Mouse (Mus musculus) thymus, adult 2 months (tissue): ENCODE data around the gene Carf. TPM values are rescaled to one million over a fixed set of nuclear protein-coding genes. Genes with fewer than 3 reads are reported as not detected.
"Not testable (repeated sequence)": the region's sequence is repeated elsewhere in the genome, so short reads cannot be mapped to it uniquely, and the experiment has no call there.

Experiments
- DNase-seq: peaks from one replicate; pipeline ENCODE4 v3.0.0; 2021
- H3K27ac ChIP-seq: fragments of 200-500 bp; 2 replicates; pipeline ENCODE4 v1.5.1; 2012; ENCODE audit warnings: low read length, control low read depth; ENCODE audit not compliant: control insufficient read depth, insufficient read depth
- H3K27me3 ChIP-seq: fragments of 200-500 bp; 2 replicates; pipeline ENCODE4 v1.6.1; 2012; ENCODE audit warnings: mild to moderate bottlenecking, low read length, moderate library complexity, mixed read lengths; ENCODE audit not compliant: control insufficient read depth, insufficient read depth
- H3K36me3 ChIP-seq: fragments of 200-500 bp; 2 replicates; pipeline ENCODE4 v1.6.1; 2012; ENCODE audit warnings: mild to moderate bottlenecking, low read length, moderate library complexity; ENCODE audit not compliant: control insufficient read depth, insufficient read depth
- H3K4me1 ChIP-seq: fragments of 200-500 bp; replicated peaks from 2 replicates; pipeline ENCODE4 v1.6.1; 2012; ENCODE audit warnings: low read length; ENCODE audit not compliant: control insufficient read depth, insufficient read depth
- H3K4me3 ChIP-seq: fragments of 200-500 bp; 2 replicates; pipeline ENCODE4 v1.5.1; 2012; ENCODE audit warnings: mild to moderate bottlenecking, low read length, control low read depth, moderate library complexity; ENCODE audit not compliant: control insufficient read depth, insufficient read depth
- CTCF ChIP-seq: fragments of 200-500 bp; IDR thresholded peaks from 2 replicates; pipeline ENCODE4 v1.5.1; 2012; ENCODE audit warnings: mild to moderate bottlenecking, control low read depth, low read length, moderate library complexity, borderline replicate concordance; ENCODE audit not compliant: control insufficient read depth, poor library complexity, insufficient read depth; ENCODE audit errors: extremely low read depth
- POLR2A ChIP-seq: fragments of 200-500 bp; IDR thresholded peaks from 2 replicates; pipeline ENCODE4 v1.6.1; 2012; ENCODE audit warnings: mild to moderate bottlenecking, low read length, control low read depth, moderate library complexity; ENCODE audit not compliant: control insufficient read depth, poor library complexity, insufficient read depth; ENCODE audit errors: extremely low read depth
- WGBS: fragments of 180-500 bp; shearing (Covaris S2); methylation state at CpG from one replicate; pipeline ENCODE4 v1.1.7; 2018; 5-methylcytosine and 5-hydroxymethylcytosine counted together
- polyA plus RNA-seq: library from polyadenylated mRNA; depleted of rRNA; stranded (reverse); fragments of >200 nt; gene quantifications from 2 replicates; pipeline ENCODE4 v1.2.3, GENCODE M21; 2012; rRNA removed

Gene Carf
- 4.7 and 4.8 TPM in 2 replicates for polyA plus RNA-seq

DNA sequence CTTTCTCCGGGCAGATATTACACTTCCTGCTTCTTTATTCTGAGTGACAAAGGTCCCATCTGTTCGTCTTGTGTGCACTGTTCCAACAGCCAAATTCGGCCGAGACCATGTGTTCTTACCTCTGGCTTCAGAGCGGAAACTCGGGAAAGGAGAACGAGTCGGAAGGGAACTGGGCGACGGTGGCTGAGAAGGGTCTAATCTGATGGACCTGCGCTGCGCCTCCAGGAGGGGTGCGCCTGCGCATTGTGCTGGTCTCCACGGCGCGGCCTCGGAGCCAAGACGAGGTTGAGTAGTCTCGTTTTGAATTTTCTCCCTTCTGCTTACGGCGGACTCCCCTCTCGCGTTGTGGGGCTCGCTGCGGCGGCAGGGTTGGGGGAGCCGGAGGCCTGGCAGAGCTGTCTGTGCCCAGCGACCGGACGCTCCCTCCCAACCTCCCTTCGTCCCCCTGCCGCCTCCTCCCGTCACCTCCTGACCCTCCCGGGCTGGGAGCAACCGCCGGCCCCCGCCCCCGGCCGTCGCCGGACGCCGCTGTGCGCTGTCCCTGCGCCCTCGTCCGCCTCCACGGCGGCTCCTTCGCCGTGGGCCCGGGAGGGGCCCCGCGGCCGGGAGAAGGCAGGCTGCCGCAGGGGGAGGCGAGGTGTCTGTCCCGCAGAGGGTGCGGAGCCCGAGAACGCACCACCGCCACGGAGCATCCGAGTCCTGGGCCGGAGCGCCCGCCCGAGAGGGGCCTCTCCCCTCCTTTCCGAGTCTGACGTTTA is at the start of gene Carf, which contains the start of gene Wdr12:
Carf (plus strand) TSS at position 224 of the 758 bp plus-strand sequence.
Wdr12 (minus strand) TSS at position 622 of the 758 bp plus-strand sequence.
- WGBS, result under 1% methylated on average over 71 of the region's 71 CpGs
- peaks cover 9% of the 10 kb centered on the region for H3K36me3 ChIP-seq
- TF ChIP-seq POLR2A (peak; percentile 89), CTCF (peak; percentile 34; the same call in 1 of the 2 replicates)
- DNase-seq, result peak; percentile 97
- no peaks in the 10 kb centered on the region for H3K27me3 ChIP-seq
- peak within 1 kb of the TSS; percentile 66 for H3K4me3 ChIP-seq
- H3K4me1 ChIP-seq, result peaks cover 2% of the 10 kb centered on the region
- peak within 1 kb of the TSS; percentile 67 for H3K27ac ChIP-seq

DNA sequence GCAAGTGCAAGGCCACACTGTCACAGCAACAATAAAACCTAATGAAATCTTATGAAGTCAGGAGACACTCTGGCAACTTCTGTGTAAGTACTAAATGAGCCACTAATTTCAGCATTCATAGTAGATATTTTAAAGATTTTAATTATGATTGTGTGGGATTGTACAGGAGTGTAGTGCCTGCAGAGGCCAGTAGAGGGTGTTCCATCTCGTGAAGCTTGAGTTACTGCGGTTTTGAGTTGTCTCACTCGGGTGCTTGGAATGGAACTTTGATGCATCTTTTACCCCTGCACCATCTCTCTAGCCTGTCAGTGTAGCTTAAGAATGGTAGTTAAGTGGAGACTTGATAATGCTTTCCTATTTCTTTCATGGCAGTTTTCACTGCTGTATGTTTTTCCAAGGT is 43.4 kb upstream of the Carf start:
- H3K27me3 ChIP-seq, result no peaks in the 10 kb centered on the region
- DNase-seq, result no peak
- H3K36me3 ChIP-seq, result no peaks in the 10 kb centered on the region
- 54% methylated on average over 3 of the region's 3 CpGs for WGBS
- TF ChIP-seq POLR2A (no peak), CTCF (no peak)
- H3K27ac ChIP-seq, result no peak overlapping the region
- H3K4me3 ChIP-seq, result no peak overlapping the region
- H3K4me1 ChIP-seq, result no peaks in the 10 kb centered on the region

DNA sequence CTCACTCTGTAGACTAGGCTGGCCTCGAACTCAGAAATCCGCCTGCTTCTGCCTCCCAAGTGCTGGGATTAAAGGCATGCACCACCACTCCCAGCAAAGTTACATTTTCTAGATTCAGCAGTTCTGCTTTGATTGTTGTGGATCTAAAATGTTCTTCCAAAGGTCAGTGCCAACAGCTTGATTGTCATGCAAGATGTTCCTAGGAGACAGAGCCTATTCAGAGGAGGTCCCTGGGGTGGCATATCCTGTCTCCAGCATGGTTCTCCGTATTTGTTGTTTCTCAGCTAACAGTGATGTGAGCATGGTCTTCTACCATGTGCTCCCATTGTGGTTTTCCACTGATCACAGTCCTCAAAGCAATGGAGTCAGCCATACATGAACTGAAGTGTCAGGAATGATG is 41.7 kb upstream of the Carf start:
- TF ChIP-seq CTCF, result no peak
- no peak for TF ChIP-seq POLR2A
- 100% methylated on average over 3 of the region's 3 CpGs for WGBS
- Histone ChIP-seq H3K4me1 (no peaks in the 10 kb centered on the region), H3K27me3 (no peaks in the 10 kb centered on the region), H3K36me3 (no peaks in the 10 kb centered on the region), H3K27ac (no peak overlapping the region), H3K4me3 (no peak overlapping the region)
- no peak for DNase-seq

DNA sequence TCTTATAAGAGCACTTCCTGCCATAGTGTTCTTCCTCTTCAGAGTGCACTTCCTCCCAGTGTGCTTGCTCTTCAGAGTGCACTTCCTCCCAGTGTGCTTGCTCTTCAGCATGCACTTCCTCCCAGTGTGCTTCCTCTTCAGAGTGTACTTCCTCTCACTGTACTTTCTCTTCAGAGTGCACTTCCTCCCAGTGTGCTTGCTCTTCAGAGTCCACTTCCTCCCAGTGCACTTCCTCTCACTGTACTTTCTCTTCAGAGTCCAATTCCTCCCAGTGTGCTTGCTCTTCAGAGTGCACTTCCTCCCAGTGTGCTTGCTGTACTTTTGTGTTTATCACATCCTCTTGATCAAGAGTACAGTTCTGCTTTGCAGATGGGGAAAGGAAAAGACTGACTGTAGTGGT is 27.3 kb upstream of the Carf start:
- Histone ChIP-seq H3K27ac (peak overlapping the region; percentile 44), H3K4me1 (peaks cover 12% of the 10 kb centered on the region)
- H3K4me3 ChIP-seq, H3K36me3 ChIP-seq, H3K27me3 ChIP-seq: not testable (repeated sequence)
- DNase-seq, result peak; percentile 24

DNA sequence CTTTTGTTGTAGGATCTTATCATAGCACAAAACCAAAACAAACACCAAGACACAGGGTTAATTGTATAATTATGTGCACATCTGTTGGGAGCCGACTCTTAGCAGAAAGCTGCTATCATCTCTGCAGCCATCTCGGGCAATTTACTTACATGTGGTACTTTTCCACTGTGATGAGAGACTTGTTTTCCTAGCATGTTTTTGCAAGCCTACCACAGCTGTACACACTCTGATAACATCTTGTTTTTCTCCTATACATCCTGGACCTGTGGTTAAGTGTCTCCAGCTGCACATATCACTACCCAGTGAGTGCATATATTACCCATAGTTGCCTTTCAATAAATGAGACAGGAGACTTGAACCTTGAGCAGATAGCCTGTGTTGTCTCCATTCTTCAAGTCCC is 23.1 kb upstream of the Carf start:
- peak; percentile 41 for DNase-seq
- Histone ChIP-seq H3K27ac (peak overlapping the region; percentile 99), H3K4me1 (peaks cover 20% of the 10 kb centered on the region), H3K36me3 (peaks cover 37% of the 10 kb centered on the region), H3K4me3 (no peak overlapping the region), H3K27me3 (no peaks in the 10 kb centered on the region)
- TF ChIP-seq CTCF (no peak), POLR2A (no peak)
- 15% methylated on average over 2 of the region's 2 CpGs for WGBS

DNA sequence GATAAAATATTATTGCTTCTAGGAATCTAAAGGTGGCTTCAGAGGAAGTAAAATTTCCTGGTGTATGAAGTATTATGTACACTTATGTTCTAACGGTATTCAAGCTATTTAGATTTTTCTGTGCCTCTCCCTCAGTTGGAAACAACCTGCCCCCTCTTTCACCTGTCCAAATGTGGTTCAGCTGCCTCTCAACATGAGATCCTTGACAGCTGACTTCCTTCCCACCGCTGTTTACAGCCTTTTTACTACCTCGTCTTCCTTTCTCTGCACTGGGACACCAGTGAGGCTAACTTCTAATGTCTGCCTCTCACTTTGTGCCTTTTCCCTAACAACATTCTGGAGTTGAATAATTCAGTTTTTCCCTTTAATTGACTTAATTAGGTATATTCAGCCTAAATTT is 22.5 kb upstream of the Carf start:
- Histone ChIP-seq H3K36me3 (peaks cover 43% of the 10 kb centered on the region), H3K27me3 (no peaks in the 10 kb centered on the region), H3K4me3 (no peak overlapping the region), H3K27ac (peak overlapping the region; percentile 84), H3K4me1 (peaks cover 20% of the 10 kb centered on the region)
- TF ChIP-seq POLR2A (no peak), CTCF (no peak)
- WGBS, result 5% methylated on average over 3 of the region's 3 CpGs
- peak; percentile 28 for DNase-seq

DNA sequence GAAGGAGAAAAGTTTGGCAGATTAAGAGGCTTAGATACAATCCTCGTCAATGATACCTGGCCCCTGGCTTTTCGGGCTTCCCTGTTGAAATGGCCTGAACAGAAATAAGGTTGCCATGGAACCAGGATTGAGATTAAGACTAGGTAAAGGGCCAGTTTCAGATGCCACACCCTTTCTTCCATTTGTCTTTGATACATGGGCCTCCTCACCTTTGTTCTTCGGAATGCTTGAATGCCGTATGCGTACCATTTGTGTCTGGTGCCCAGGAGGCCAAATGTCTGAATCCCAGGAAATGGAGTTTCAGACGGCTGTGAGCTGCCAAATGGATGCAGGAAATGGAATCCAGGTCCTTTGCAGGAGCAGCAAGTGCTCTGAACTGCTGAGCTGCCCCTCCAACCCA is 21.6 kb upstream of the Carf start:
- H3K36me3 ChIP-seq, result peaks cover 50% of the 10 kb centered on the region
- TF ChIP-seq POLR2A (no peak), CTCF (no peak)
- WGBS, result 96% methylated on average over 6 of the region's 6 CpGs
- peak overlapping the region; percentile 78 for H3K27ac ChIP-seq
- H3K27me3 ChIP-seq, result no peaks in the 10 kb centered on the region
- peaks cover 20% of the 10 kb centered on the region for H3K4me1 ChIP-seq
- DNase-seq, result no peak
- no peak overlapping the region for H3K4me3 ChIP-seq
